Mouse (Mus musculus): Measurements from ENCODE around the gene Ucn.

The Ucn gene

GRCm38 (mm10) chr5:31108000-31108490 is 30.6 kb downstream of the Ucn start, which contains the start of gene Slc30a3:
Gene Slc30a3, minus strand, starts transcription at chr5:31108237.
- no peak for ATAC-seq (ENCODE audit: low TSS enrichment)

- ATAC-seq (ENCODE audit: low TSS enrichment), result no peak
Measured at GRCm38 (mm10) chr5:31105814-31106335, 32.8 kb downstream of the Ucn start, which contains the start of gene Dnajc5g. Gene Dnajc5g, plus strand, starts transcription at chr5:31106285.

- no peak for ATAC-seq (ENCODE audit: low TSS enrichment)
Measured at GRCm38 (mm10) chr5:31095711-31096480, 42.7 kb downstream of the Ucn start.

- peak; percentile 39 for ATAC-seq (ENCODE audit: low TSS enrichment)
Measured at GRCm38 (mm10) chr5:31094799-31095691, 43.6 kb downstream of the Ucn start.

- 0 out of 2 replicates have a peak, but pooled peaks have one; percentile 14 for ATAC-seq (ENCODE audit: low TSS enrichment)
Measured at GRCm38 (mm10) chr5:31094100-31094798, 44.4 kb downstream of the Ucn start.

GRCm38 (mm10) chr5:31093151-31094041 is 45.2 kb downstream of the Ucn start:
- ATAC-seq (ENCODE audit: low TSS enrichment), result peak; percentile 66; the same call in 1 of the 2 replicates

GRCm38 (mm10) chr5:31092231-31092975 is 46.2 kb downstream of the Ucn start:
- ATAC-seq (ENCODE audit: low TSS enrichment), result peak; percentile 16; the same call in 1 of the 2 replicates

Measured in frontal cortex, adult (tissue).